Mouse (Mus musculus): ENCODE data around the gene Clcn2. TPM values are rescaled to one million over a fixed set of nuclear protein-coding genes. Genes with fewer than 3 reads are reported as not detected.

Clcn2 gene
- polyA plus RNA-seq, 1 experiment from 2014 or later: 11.9 TPM

DNA sequence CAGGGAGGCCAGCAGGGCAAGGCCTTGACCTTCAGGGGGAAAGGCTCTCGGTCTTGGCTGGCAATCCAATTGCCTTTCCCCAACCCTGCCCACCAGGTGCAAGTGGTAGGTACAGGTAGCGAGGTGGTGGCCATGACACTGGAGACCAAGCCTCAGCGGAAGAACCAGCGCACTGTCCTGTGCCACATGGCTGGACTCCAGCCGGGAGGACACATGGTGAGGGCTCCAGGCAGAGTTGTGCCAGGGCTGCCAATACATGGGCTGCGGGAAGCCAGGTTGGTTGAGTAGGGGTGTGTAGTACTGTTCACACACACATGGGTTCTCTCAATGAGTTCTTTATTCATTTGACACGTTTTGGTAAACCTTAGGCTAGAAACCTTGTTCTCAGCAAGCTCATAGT, 18.6 kb upstream of the Clcn2 start:
- no peak overlapping the region for H3K9ac ChIP-seq (ENCODE audit: low read length)
- H3K27me3 ChIP-seq (replicated peaks; ENCODE audit: control insufficient read depth, insufficient read depth, low read length): peaks cover 21% of the 10 kb centered on the region
- 89% methylated on average over 7 of the region's 7 CpGs for WGBS
- no peak overlapping the region for H3K4me3 ChIP-seq (ENCODE audit: low read depth, low read length)
- ATAC-seq: no peak
- H3K4me2 ChIP-seq (ENCODE audit: low read length): no peak overlapping the region
- H3K36me3 ChIP-seq (ENCODE audit: control insufficient read depth, insufficient read depth, low read length): 0 out of 2 replicates have a peak, but pooled peaks cover 3% of the 10 kb centered on the region
- H3K9me3 ChIP-seq (replicated peaks; ENCODE audit: control insufficient read depth, low read length): no peaks in the 10 kb centered on the region
- peaks cover 7% of the 10 kb centered on the region for H3K4me1 ChIP-seq (ENCODE audit: control insufficient read depth, insufficient read depth, low read length)
- no peak overlapping the region for H3K27ac ChIP-seq (ENCODE audit: low read depth, low read length)
- no peak for DNase-seq (ENCODE audit: low spot score)

DNA sequence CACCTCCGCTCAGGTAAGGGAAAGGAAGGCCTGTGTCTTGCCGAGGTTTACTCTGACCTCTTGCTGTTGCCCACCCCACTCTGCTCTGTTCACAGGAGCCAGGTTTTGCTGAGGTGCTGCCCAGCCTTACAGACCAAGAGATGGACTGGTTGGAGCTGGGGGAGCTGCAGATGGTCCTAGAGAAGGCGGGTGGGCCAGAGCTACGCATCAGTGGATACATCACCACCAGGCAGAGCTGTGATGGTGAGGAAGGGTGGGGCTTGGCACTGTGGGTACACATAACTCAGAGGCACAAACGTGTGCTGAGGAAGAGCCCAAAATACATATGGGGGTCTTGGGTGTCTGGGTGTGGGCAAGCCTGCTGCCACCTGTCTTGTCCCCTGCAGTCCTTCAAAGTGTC, 18.1 kb upstream of the Clcn2 start:
- 79% methylated on average over 5 of the region's 5 CpGs for WGBS
- DNase-seq (ENCODE audit: low spot score) (no peak), ATAC-seq (no peak)

DNA sequence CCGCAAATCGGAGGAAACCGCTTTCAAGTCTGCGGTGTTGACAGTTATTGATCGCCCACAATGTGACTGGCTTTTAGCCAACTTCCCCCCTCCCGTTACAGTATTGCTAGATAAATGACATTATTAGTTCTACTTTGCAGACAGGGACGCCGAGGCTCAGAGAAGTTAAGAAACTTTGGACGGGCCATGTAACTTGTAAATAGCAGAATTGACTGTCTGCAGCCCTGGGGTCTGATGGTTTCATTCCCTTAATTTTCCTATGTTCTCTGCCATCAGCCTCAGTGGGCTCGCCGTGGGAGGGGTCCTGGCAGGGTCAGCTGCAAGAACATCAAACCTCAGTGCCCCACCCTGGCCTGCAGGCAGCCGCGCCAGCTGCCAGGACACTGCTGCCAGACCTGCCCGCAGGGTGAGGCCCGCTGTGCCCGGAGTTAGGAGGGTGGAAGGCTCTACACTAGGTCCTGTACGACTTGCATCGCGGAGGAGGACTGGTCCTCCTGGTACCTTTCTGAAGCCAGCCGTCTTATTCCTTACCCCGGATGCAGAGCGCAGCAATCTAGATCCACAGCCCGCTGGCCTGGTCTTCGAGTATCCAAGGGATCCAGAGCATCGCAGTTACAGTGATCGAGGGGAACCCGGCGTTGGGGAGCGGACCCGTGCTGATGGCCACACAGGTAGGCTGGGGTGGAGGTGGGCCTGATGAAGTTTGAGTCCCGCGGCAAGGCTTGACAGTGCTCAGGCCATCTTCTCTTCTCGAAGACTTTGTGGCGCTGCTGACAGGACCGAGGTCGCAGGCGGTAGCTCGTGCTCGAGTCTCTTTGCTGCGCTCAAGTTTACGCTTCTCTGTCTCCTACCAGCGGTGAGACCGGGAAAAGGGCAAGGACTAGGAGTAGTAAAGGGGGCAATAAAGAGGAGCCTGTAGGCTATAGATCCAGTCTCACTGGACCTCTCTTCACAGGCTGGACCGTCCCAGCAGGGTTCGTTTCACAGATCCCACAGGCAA, 16.5 kb upstream of the Clcn2 start, which contains the start of gene Thpo:
Gene Thpo (minus strand): TSS at position 781 of the 1,000 bp plus-strand sequence.
- 0 out of 2 replicates have a peak, but pooled peaks cover 3% of the 10 kb centered on the region for H3K36me3 ChIP-seq (ENCODE audit: control insufficient read depth, insufficient read depth, low read length)
- H3K27me3 ChIP-seq (replicated peaks; ENCODE audit: control insufficient read depth, insufficient read depth, low read length): peaks cover 21% of the 10 kb centered on the region
- DNase-seq (ENCODE audit: low spot score) (peak; percentile 24), ATAC-seq (no peak)
- H3K9me3 ChIP-seq (replicated peaks; ENCODE audit: control insufficient read depth, low read length): no peaks in the 10 kb centered on the region
- H3K9ac ChIP-seq (ENCODE audit: low read length): peak within 1 kb of the TSS; percentile 83
- peak within 1 kb of the TSS; percentile 63 for H3K4me3 ChIP-seq (ENCODE audit: low read depth, low read length)
- peak within 1 kb of the TSS; percentile 98 for H3K4me2 ChIP-seq (ENCODE audit: low read length)
- WGBS: 4% methylated on average over 45 of the region's 45 CpGs
- no peak within 1 kb of the TSS for H3K27ac ChIP-seq (ENCODE audit: low read depth, low read length)
- peaks cover 7% of the 10 kb centered on the region for H3K4me1 ChIP-seq (ENCODE audit: control insufficient read depth, insufficient read depth, low read length)

More for the DNA sequence above, 18.1 kb upstream of the Clcn2 start:
- no peak overlapping the region for H3K4me3 ChIP-seq (ENCODE audit: low read depth, low read length)
- peaks cover 7% of the 10 kb centered on the region for H3K4me1 ChIP-seq (ENCODE audit: control insufficient read depth, insufficient read depth, low read length)
- H3K4me2 ChIP-seq (ENCODE audit: low read length): no peak overlapping the region
- peaks cover 21% of the 10 kb centered on the region for H3K27me3 ChIP-seq (replicated peaks; ENCODE audit: control insufficient read depth, insufficient read depth, low read length)
- 0 out of 2 replicates have a peak, but pooled peaks cover 3% of the 10 kb centered on the region for H3K36me3 ChIP-seq (ENCODE audit: control insufficient read depth, insufficient read depth, low read length)
- H3K9ac ChIP-seq (ENCODE audit: low read length): no peak overlapping the region
- no peak overlapping the region for H3K27ac ChIP-seq (ENCODE audit: low read depth, low read length)
- H3K9me3 ChIP-seq (replicated peaks; ENCODE audit: control insufficient read depth, low read length): no peaks in the 10 kb centered on the region

DNA sequence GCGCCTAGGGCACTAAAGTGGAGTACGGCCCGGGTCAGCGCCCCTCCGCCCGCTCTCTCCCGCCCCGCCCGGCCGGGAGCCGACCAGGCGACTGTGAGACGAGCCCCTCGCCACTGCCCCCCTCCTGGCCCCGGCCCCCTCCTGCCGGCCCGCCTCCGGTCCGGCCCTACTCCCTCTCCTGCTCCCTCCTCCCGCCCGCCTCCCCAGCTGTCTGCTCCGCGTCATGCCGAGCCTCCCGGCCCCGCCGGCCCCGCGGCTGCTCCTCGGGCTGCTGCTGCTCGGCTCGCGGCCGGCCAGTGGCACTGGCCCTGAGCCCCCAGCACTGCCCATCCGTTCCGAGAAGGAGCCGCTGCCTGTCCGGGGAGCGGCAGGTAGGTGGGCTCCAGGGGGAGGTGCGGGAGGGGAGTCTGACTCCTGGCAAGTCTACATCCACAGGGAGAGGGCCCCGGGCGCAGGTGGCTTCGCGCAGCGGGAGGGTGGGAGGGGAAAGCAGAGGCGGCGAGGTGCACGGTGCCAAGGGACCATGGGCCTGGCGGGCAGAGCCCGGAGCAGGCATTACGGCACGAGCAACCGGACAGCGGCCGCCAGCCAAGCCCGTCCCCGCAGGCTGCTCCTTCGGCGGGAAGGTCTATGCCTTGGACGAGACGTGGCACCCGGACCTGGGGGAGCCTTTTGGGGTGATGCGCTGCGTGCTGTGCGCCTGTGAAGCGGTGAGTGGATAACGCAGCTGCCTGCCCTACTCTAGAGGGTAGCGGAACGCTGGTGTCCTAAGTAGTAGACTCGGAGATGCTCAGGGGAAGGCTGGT, 15.6 kb upstream of the Clcn2 start, which contains the start of gene Chrd:
Gene Chrd (plus strand): TSS at position 203 of the 806 bp plus-strand sequence.
- H3K4me2 ChIP-seq (ENCODE audit: low read length): peak within 1 kb of the TSS; percentile 98
- ATAC-seq: peak; percentile 86
- peak within 1 kb of the TSS; percentile 63 for H3K4me3 ChIP-seq (ENCODE audit: low read depth, low read length)
- peaks cover 7% of the 10 kb centered on the region for H3K4me1 ChIP-seq (ENCODE audit: control insufficient read depth, insufficient read depth, low read length)
- peak within 1 kb of the TSS; percentile 55 for H3K27ac ChIP-seq (ENCODE audit: low read depth, low read length)
- H3K9me3 ChIP-seq (replicated peaks; ENCODE audit: control insufficient read depth, low read length): no peaks in the 10 kb centered on the region
- WGBS: under 1% methylated on average over 59 of the region's 70 CpGs
- H3K27me3 ChIP-seq (replicated peaks; ENCODE audit: control insufficient read depth, insufficient read depth, low read length): peaks cover 21% of the 10 kb centered on the region
- 0 out of 2 replicates have a peak, but pooled peaks cover 3% of the 10 kb centered on the region for H3K36me3 ChIP-seq (ENCODE audit: control insufficient read depth, insufficient read depth, low read length)
- H3K9ac ChIP-seq (ENCODE audit: low read length): peak within 1 kb of the TSS; percentile 83
- DNase-seq (ENCODE audit: low spot score): peak; percentile 60

DNA sequence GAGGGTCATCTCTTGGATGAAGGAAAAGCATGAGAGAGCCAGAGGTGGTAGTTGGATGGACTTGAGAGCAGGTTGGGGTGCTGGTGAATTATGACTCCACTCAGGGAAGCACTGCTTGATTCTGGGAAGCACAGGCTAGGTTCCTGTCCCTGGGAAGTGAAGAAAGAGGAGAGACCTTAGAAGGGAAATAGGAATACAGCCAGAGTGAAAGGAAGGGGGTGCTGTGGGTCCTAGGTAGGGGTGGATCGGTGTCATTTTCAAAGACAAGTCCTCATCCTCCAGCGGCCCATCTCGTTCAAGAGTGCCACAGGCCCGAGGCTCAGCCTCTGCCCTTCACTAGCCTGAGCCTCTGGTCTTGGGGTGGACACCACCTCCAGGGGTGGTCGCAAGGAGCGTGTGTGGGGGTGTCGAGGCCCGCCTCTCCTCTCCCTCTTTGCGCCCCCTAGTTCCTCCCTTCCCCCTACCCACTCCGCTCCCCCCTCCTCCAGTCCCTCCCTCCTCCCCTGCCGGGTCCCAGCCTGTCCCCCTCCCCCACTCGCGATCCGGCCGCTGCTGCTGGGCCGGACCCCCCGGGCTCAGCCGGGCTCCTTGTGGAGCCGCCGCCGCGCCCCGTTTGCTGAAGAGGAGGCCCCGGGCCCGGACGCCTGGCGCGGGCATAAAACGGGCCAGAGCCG, 14.8 kb upstream of the Clcn2 start:
- peak; percentile 54 for DNase-seq (ENCODE audit: low spot score)
- Histone ChIP-seq H3K4me1 (ENCODE audit: control insufficient read depth, insufficient read depth, low read length) (peaks cover 7% of the 10 kb centered on the region), H3K27me3 (replicated peaks; ENCODE audit: control insufficient read depth, insufficient read depth, low read length) (peaks cover 21% of the 10 kb centered on the region), H3K4me2 (ENCODE audit: low read length) (peak overlapping the region; percentile 98), H3K27ac (ENCODE audit: low read depth, low read length) (peak overlapping the region; percentile 55), H3K9me3 (replicated peaks; ENCODE audit: control insufficient read depth, low read length) (no peaks in the 10 kb centered on the region), H3K4me3 (ENCODE audit: low read depth, low read length) (peak overlapping the region; percentile 63), H3K9ac (ENCODE audit: low read length) (peak overlapping the region; percentile 83), H3K36me3 (ENCODE audit: control insufficient read depth, insufficient read depth, low read length) (0 out of 2 replicates have a peak, but pooled peaks cover 3% of the 10 kb centered on the region)
- WGBS: 0% methylated on average over 29 of the region's 30 CpGs
- peak; percentile 64 for ATAC-seq

DNA sequence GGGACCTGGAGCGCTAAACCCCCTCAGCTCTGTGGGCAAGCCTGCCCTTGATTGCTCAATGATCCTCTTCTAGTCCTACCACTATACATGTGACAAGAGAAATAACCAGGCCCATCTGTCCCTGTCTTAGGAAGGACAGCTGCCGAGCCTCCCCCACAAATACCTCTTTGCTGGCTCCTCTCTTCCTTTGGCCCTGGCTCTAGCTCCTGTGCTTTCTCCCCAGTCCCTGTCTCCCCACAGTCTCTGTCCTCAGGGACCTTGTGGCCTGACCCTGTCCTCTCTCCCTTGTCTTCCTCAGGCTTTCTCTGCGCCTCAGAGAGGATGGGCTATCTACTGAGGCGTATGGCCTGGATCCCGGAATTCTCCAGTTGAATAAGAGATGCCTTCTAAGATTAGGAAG, 14.1 kb upstream of the Clcn2 start:
- WGBS: 63% methylated on average over 5 of the region's 5 CpGs
- Histone ChIP-seq H3K36me3 (ENCODE audit: control insufficient read depth, insufficient read depth, low read length) (0 out of 2 replicates have a peak, but pooled peaks cover 3% of the 10 kb centered on the region), H3K4me3 (ENCODE audit: low read depth, low read length) (no peak overlapping the region), H3K9me3 (replicated peaks; ENCODE audit: control insufficient read depth, low read length) (no peaks in the 10 kb centered on the region), H3K27me3 (replicated peaks; ENCODE audit: control insufficient read depth, insufficient read depth, low read length) (peaks cover 21% of the 10 kb centered on the region), H3K4me1 (ENCODE audit: control insufficient read depth, insufficient read depth, low read length) (peaks cover 7% of the 10 kb centered on the region), H3K27ac (ENCODE audit: low read depth, low read length) (0 out of 2 replicates have a peak overlapping the region, but pooled peaks have one; percentile 5), H3K9ac (ENCODE audit: low read length) (no peak overlapping the region; the same call in 1 of the 2 replicates), H3K4me2 (ENCODE audit: low read length) (no peak overlapping the region)
- ATAC-seq: no peak
- DNase-seq (ENCODE audit: low spot score): no peak

DNA sequence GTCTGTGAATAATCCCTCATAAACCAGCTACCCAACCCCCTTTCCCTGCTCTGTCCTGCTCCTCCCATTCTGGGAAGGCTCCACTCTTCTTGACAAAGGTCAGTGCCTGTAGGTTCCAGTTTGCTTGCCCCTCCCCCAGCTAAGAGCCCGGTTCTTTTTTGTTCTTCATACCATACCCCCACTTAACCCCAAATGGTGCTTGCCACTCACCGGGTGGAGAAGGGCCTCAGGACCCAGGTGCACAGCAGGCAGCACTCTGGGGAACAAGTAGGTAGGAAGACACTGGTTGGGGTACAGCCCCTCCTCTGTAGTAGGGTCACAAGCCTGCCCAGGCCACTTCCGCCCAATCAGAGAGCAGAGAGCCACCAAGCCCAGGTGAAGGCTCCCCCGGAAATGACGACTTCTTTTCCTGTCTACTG, 12.8 kb upstream of the Clcn2 start:
- H3K9me3 ChIP-seq (replicated peaks; ENCODE audit: control insufficient read depth, low read length): no peaks in the 10 kb centered on the region
- WGBS: 43% methylated on average over 5 of the region's 5 CpGs
- DNase-seq (ENCODE audit: low spot score): no peak
- no peak overlapping the region for H3K9ac ChIP-seq (ENCODE audit: low read length)
- H3K27me3 ChIP-seq (replicated peaks; ENCODE audit: control insufficient read depth, insufficient read depth, low read length): peaks cover 18% of the 10 kb centered on the region
- H3K36me3 ChIP-seq (ENCODE audit: control insufficient read depth, insufficient read depth, low read length): no peaks in the 10 kb centered on the region
- no peak for ATAC-seq
- peaks cover 7% of the 10 kb centered on the region for H3K4me1 ChIP-seq (ENCODE audit: control insufficient read depth, insufficient read depth, low read length)
- H3K4me3 ChIP-seq (ENCODE audit: low read depth, low read length): no peak overlapping the region
- no peak overlapping the region for H3K4me2 ChIP-seq (ENCODE audit: low read length)
- H3K27ac ChIP-seq (ENCODE audit: low read depth, low read length): no peak overlapping the region

DNA sequence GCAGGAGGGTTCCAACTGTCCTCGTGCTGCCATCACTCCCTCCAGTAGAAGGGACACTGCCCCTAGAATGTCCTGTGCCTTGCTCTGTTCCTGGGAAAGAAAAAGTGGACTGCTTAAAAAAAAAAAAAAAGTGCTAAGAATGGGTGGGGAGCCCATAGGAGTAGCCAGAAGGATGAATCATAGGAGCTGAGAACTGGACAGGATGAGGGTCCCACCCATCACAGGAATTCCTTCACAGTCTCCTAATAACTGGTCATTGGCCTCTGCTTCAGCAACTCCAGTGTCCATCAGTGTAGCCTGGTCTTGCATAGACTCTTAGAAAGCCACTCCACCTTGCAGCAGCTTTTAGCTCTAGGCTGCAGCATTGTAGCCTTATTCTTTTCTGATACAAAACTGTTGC, 8.8 kb upstream of the Clcn2 start:
- 73% methylated on average over 1 of the region's 1 CpGs for WGBS
- no peak for ATAC-seq
- no peak overlapping the region for H3K4me3 ChIP-seq (ENCODE audit: low read depth, low read length)
- no peaks in the 10 kb centered on the region for H3K27me3 ChIP-seq (replicated peaks; ENCODE audit: control insufficient read depth, insufficient read depth, low read length)
- no peak overlapping the region for H3K9ac ChIP-seq (ENCODE audit: low read length)
- no peaks in the 10 kb centered on the region for H3K4me1 ChIP-seq (ENCODE audit: control insufficient read depth, insufficient read depth, low read length)
- no peak for DNase-seq (ENCODE audit: low spot score)
- H3K27ac ChIP-seq (ENCODE audit: low read depth, low read length): no peak overlapping the region
- no peaks in the 10 kb centered on the region for H3K9me3 ChIP-seq (replicated peaks; ENCODE audit: control insufficient read depth, low read length)
- no peak overlapping the region for H3K4me2 ChIP-seq (ENCODE audit: low read length)
- peaks cover 12% of the 10 kb centered on the region for H3K36me3 ChIP-seq (ENCODE audit: control insufficient read depth, insufficient read depth, low read length)

All from forebrain, embryonic 14.5 days (tissue).